Mouse (Mus musculus): Measurements from ENCODE around the gene Col2a1. TPM values are rescaled to one million over a fixed set of nuclear protein-coding genes. Genes with fewer than 3 reads are reported as not detected.

Gene Col2a1
- polyA plus RNA-seq, 1 experiment = not detected

- no peak overlapping the region for H3K4me3 ChIP-seq (ENCODE audit: insufficient read depth, low read depth, low read length)
- no peak overlapping the region for H3K27ac ChIP-seq (ENCODE audit: insufficient read depth, low read depth, low read length)
- H3K36me3 ChIP-seq (ENCODE audit: control insufficient read depth, insufficient read depth, low read length) = no peaks in the 10 kb centered on the region
- no peak for TF ChIP-seq POLR2A (IDR thresholded peaks at IDR 0.05; ENCODE audit: low read depth, low read length)
- TF ChIP-seq CTCF (conservative IDR thresholded peaks at IDR 0.05; ENCODE audit: insufficient read depth, insufficient read length, low read depth, low read length) = no peak
- 89% methylated on average over 6 of the region's 6 CpGs for WGBS
- H3K4me1 ChIP-seq (ENCODE audit: control insufficient read depth, insufficient read depth, low read length) = no peaks in the 10 kb centered on the region; the same call in 1 of the 2 replicates
- DNase-seq = no peak
- no peaks in the 10 kb centered on the region for H3K27me3 ChIP-seq (replicated peaks; ENCODE audit: control insufficient read depth, insufficient read depth, low read length)
Measured at GRCm38 (mm10) chr15:97972580-97972979, 31.9 kb downstream of the Col2a1 start.

- TF ChIP-seq CTCF (conservative IDR thresholded peaks at IDR 0.05; ENCODE audit: insufficient read depth, insufficient read length, low read depth, low read length) (peak; percentile 70), POLR2A (IDR thresholded peaks at IDR 0.05; ENCODE audit: low read depth, low read length) (no peak)
- Histone ChIP-seq H3K4me3 (ENCODE audit: insufficient read depth, low read depth, low read length) (no peak overlapping the region), H3K27me3 (replicated peaks; ENCODE audit: control insufficient read depth, insufficient read depth, low read length) (no peaks in the 10 kb centered on the region), H3K36me3 (ENCODE audit: control insufficient read depth, insufficient read depth, low read length) (no peaks in the 10 kb centered on the region), H3K27ac (ENCODE audit: insufficient read depth, low read depth, low read length) (no peak overlapping the region), H3K4me1 (ENCODE audit: control insufficient read depth, insufficient read depth, low read length) (no peaks in the 10 kb centered on the region; the same call in 1 of the 2 replicates)
- 51% methylated on average over 6 of the region's 6 CpGs for WGBS
- peak; percentile 33 for DNase-seq
Measured at GRCm38 (mm10) chr15:97970299-97970698, 34.2 kb downstream of the Col2a1 start.

GRCm38 (mm10) chr15:97965311-97966045 is 39.0 kb downstream of the Col2a1 start:
- no peaks in the 10 kb centered on the region for H3K27me3 ChIP-seq (replicated peaks; ENCODE audit: control insufficient read depth, insufficient read depth, low read length)
- 77% methylated on average over 17 of the region's 17 CpGs for WGBS
- TF ChIP-seq POLR2A (IDR thresholded peaks at IDR 0.05; ENCODE audit: low read depth, low read length) (no peak), CTCF (conservative IDR thresholded peaks at IDR 0.05; ENCODE audit: insufficient read depth, insufficient read length, low read depth, low read length) (no peak)
- peaks cover 3% of the 10 kb centered on the region; the same call in 1 of the 2 replicates for H3K4me1 ChIP-seq (ENCODE audit: control insufficient read depth, insufficient read depth, low read length)
- H3K36me3 ChIP-seq (ENCODE audit: control insufficient read depth, insufficient read depth, low read length) = no peaks in the 10 kb centered on the region
- H3K4me3 ChIP-seq (ENCODE audit: insufficient read depth, low read depth, low read length) = no peak overlapping the region
- no peak overlapping the region for H3K27ac ChIP-seq (ENCODE audit: insufficient read depth, low read depth, low read length)
- DNase-seq = no peak

GRCm38 (mm10) chr15:97964836-97965187 is 39.7 kb downstream of the Col2a1 start:
- no peak for DNase-seq
- no peak for TF ChIP-seq POLR2A (IDR thresholded peaks at IDR 0.05; ENCODE audit: low read depth, low read length)
- no peak for TF ChIP-seq CTCF (conservative IDR thresholded peaks at IDR 0.05; ENCODE audit: insufficient read depth, insufficient read length, low read depth, low read length)
- Histone ChIP-seq H3K4me1 (ENCODE audit: control insufficient read depth, insufficient read depth, low read length) (0 out of 2 replicates have a peak, but pooled peaks cover 3% of the 10 kb centered on the region), H3K27ac (ENCODE audit: insufficient read depth, low read depth, low read length) (no peak overlapping the region), H3K27me3 (replicated peaks; ENCODE audit: control insufficient read depth, insufficient read depth, low read length) (no peaks in the 10 kb centered on the region), H3K4me3 (ENCODE audit: insufficient read depth, low read depth, low read length) (peak overlapping the region; percentile 75; the same call in 1 of the 2 replicates), H3K36me3 (ENCODE audit: control insufficient read depth, insufficient read depth, low read length) (no peaks in the 10 kb centered on the region)
- WGBS = 39% methylated on average over 7 of the region's 7 CpGs

- Histone ChIP-seq H3K4me1 (ENCODE audit: control insufficient read depth, insufficient read depth, low read length) (0 out of 2 replicates have a peak, but pooled peaks cover 3% of the 10 kb centered on the region), H3K36me3 (ENCODE audit: control insufficient read depth, insufficient read depth, low read length) (no peaks in the 10 kb centered on the region), H3K4me3 (ENCODE audit: insufficient read depth, low read depth, low read length) (peak within 1 kb of the TSS; percentile 75), H3K27ac (ENCODE audit: insufficient read depth, low read depth, low read length) (peak within 1 kb of the TSS; percentile 5; the same call in 1 of the 2 replicates), H3K27me3 (replicated peaks; ENCODE audit: control insufficient read depth, insufficient read depth, low read length) (no peaks in the 10 kb centered on the region)
- TF ChIP-seq POLR2A (IDR thresholded peaks at IDR 0.05; ENCODE audit: low read depth, low read length) = peak; percentile 40
- TF ChIP-seq CTCF (conservative IDR thresholded peaks at IDR 0.05; ENCODE audit: insufficient read depth, insufficient read length, low read depth, low read length) = peak; percentile 86
- WGBS = under 1% methylated on average over 67 of the region's 67 CpGs
- DNase-seq = peak; percentile 93
Measured at GRCm38 (mm10) chr15:97963989-97964835, 40.3 kb downstream of the Col2a1 start, which contains the start of gene Tmem106c. TSS of gene Tmem106c (plus strand) at chr15:97964200.

- 0 out of 2 replicates have a peak, but pooled peaks have one; percentile 12 for TF ChIP-seq CTCF (conservative IDR thresholded peaks at IDR 0.05; ENCODE audit: insufficient read depth, insufficient read length, low read depth, low read length)
- TF ChIP-seq POLR2A (IDR thresholded peaks at IDR 0.05; ENCODE audit: low read depth, low read length) = no peak
- no peak for DNase-seq
- H3K36me3 ChIP-seq (ENCODE audit: control insufficient read depth, insufficient read depth, low read length) = no peaks in the 10 kb centered on the region
- 0 out of 2 replicates have a peak overlapping the region, but pooled peaks have one; percentile 5 for H3K27ac ChIP-seq (ENCODE audit: insufficient read depth, low read depth, low read length)
- H3K4me3 ChIP-seq (ENCODE audit: insufficient read depth, low read depth, low read length) = peak overlapping the region; percentile 64
- H3K27me3 ChIP-seq (replicated peaks; ENCODE audit: control insufficient read depth, insufficient read depth, low read length) = no peaks in the 10 kb centered on the region
- 7% methylated on average over 13 of the region's 13 CpGs for WGBS
- H3K4me1 ChIP-seq (ENCODE audit: control insufficient read depth, insufficient read depth, low read length) = 0 out of 2 replicates have a peak, but pooled peaks cover 3% of the 10 kb centered on the region
Measured at GRCm38 (mm10) chr15:97963329-97963988, 41.0 kb downstream of the Col2a1 start.

Measured in kidney, adult 2 months (tissue).